Mouse (Mus musculus) mammary gland, adult 2 months (tissue): ENCODE data around the gene Olfr49. TPM values are rescaled to one million over a fixed set of nuclear protein-coding genes. Genes with fewer than 3 reads are reported as not detected.

ENCODE experiments used
- polyA plus RNA-seq: library from polyadenylated mRNA; depleted of rRNA; stranded (reverse); fragments of >200 nt; gene quantifications from 2 replicates; pipeline ENCODE4 v1.2.3, GENCODE M21; 2012; ENCODE audit warnings: low replicate concordance; rRNA removed

Olfr49 gene
- polyA plus RNA-seq: not detected in 2 replicates

GRCm38 (mm10) chr14:54284839-54285238 is at the start of gene Olfr49:
Gene Olfr49, minus strand, starts transcription at chr14:54284939.

GRCm38 (mm10) chr14:54253741-54254291 is 30.9 kb downstream of the Olfr49 start, which contains the start of the genes Dad1 and Abhd4:
Gene Dad1, minus strand, starts transcription at chr14:54254104.
Gene Abhd4, plus strand, starts transcription at chr14:54254188.

Other genes starting within 250 kb of the Olfr49 start
- gene Dad1, start 30.8 kb downstream of the Olfr49 start, polyA plus RNA-seq: 554 and 629 TPM in 2 replicates
- 56.6 and 105 TPM in 2 replicates for gene Abhd4, start 30.8 kb downstream of the Olfr49 start, polyA plus RNA-seq
- gene Oxa1l, start 75.9 kb upstream of the Olfr49 start, polyA plus RNA-seq: 174 and 209 TPM in 2 replicates
- gene Slc7a7, start 132.8 kb upstream of the Olfr49 start, polyA plus RNA-seq: 18.1 and 27.2 TPM in 2 replicates
- gene Mrpl52, start 142.0 kb upstream of the Olfr49 start, polyA plus RNA-seq: 132 and 438 TPM in 2 replicates
- 298 and 523 TPM in 2 replicates for gene Mmp14, start 146.7 kb upstream of the Olfr49 start, polyA plus RNA-seq
- gene Lrp10, start 179.2 kb upstream of the Olfr49 start, polyA plus RNA-seq: 161 and 252 TPM in 2 replicates
- 0.49 and 0.55 TPM in 2 replicates for gene Rem2, start 191.2 kb upstream of the Olfr49 start, polyA plus RNA-seq
- gene Prmt5, start 232.6 kb upstream of the Olfr49 start, polyA plus RNA-seq: 27.1 and 42.3 TPM in 2 replicates